Mouse (Mus musculus): ENCODE measurements around the gene Gusb.
"Not testable (repeated sequence)": the region's sequence is repeated elsewhere in the genome, so short reads cannot be mapped to it uniquely, and the experiment has no call there.

DNA sequence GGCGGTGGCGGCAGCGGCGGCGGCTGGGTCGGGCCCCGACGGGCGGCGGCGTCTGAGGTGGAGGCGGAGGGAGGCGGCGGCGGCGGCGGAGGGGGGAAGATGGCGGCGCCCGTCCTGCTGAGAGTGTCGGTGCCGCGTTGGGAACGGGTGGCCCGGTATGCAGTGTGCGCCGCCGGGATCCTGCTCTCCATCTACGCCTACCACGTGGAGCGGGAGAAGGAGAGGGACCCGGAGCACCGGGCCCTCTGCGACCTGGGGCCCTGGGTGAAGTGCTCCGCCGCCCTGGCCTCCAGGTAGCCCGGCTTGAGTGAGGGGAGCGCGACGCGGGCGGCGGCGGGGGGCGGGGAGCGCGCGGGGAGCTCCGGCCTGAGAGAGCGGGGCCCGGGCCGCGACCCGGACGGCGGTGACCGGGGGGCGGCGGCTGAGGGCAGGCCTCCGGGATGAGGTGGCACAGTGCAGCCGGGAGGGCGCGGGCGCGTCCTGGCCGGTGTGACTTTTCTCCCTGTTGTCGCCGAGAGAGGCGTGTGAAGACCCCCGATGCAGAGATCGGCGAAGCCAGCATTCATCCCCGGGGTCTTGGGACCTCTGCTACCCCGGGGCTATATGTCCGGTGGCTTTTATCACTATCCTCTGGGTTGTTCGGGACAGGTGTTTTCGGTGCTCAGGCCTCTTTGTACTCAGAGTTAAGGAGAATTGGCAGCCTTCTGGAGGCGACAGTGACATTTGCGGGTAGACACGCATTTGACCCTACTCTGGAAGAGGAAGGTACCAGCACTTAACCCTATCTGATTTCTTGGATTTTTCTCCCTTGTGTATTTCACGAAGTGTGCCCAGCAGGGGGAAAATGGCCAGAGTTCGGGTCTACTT, 60.5 kb downstream of the Gusb start:
- TF ChIP-seq POLR2A (IDR thresholded peaks at IDR 0.05; ENCODE audit: control insufficient read depth, extremely low read depth, insufficient read depth, low read length, poor library complexity); CTCF (IDR thresholded peaks at IDR 0.05; ENCODE audit: borderline replicate concordance, control insufficient read depth, extremely low read depth, insufficient read depth, low read length, poor library complexity): not testable (repeated sequence)

All from thymus, adult 2 months (tissue).